Mouse (Mus musculus) midbrain, embryonic 11.5 days (tissue): Measurements from ENCODE around the gene Eomes. TPM values are rescaled to one million over a fixed set of nuclear protein-coding genes. Genes with fewer than 3 reads are reported as not detected.

ENCODE experiments used
- ATAC-seq: fragments of 200-750 bp; cut with Nextera tagmentation; 2 replicates; pipeline ENCODE4 v1.8.0; 2017; ENCODE audit warnings: moderate TSS enrichment, moderate library complexity; ENCODE audit not compliant: low FRiP score
- DNase-seq: peaks from one replicate; pipeline ENCODE4 v3.0.0; 2015; ENCODE audit warnings: low spot score; ENCODE audit errors: missing footprints
- H3K27ac ChIP-seq: fragments of 300-500 bp; sonication (generic); 2 replicates; pipeline ENCODE4 v1.5.1; 2014; ENCODE audit warnings: low read depth, low read length
- H3K27me3 ChIP-seq: fragments of 300-500 bp; sonication (generic); 2 replicates; pipeline ENCODE4 v1.6.1; 2014; ENCODE audit warnings: mild to moderate bottlenecking, low read length, moderate library complexity, mixed read lengths; ENCODE audit not compliant: control insufficient read depth, insufficient read depth
- H3K36me3 ChIP-seq: fragments of 300-500 bp; sonication (generic); 2 replicates; pipeline ENCODE4 v1.6.1; 2014; ENCODE audit warnings: mild to moderate bottlenecking, low read length, moderate library complexity, mixed read lengths; ENCODE audit not compliant: control insufficient read depth, insufficient read depth
- H3K4me1 ChIP-seq: fragments of 300-500 bp; sonication (generic); 2 replicates; pipeline ENCODE4 v1.6.1; 2014; ENCODE audit warnings: low read length; ENCODE audit not compliant: control insufficient read depth, insufficient read depth
- H3K4me2 ChIP-seq: fragments of 300-500 bp; sonication (generic); 2 replicates; pipeline ENCODE4 v1.6.1; 2014; ENCODE audit warnings: mild to moderate bottlenecking, moderate library complexity
- H3K4me3 ChIP-seq: fragments of 300-500 bp; sonication (generic); 2 replicates; pipeline ENCODE4 v1.5.1; 2014; ENCODE audit warnings: low read depth, low read length
- H3K9ac ChIP-seq: fragments of 300-500 bp; sonication (generic); 2 replicates; pipeline ENCODE4 v1.6.1; 2014; ENCODE audit warnings: low read length
- H3K9me3 ChIP-seq: fragments of 300-500 bp; sonication (generic); 2 replicates; pipeline ENCODE4 v1.6.1; 2016; ENCODE audit warnings: low read length; ENCODE audit not compliant: control insufficient read depth
- WGBS: fragments of 180-500 bp; shearing (Covaris S2); extraction: QIAGEN DNeasy Blood & Tissue Kit; methylation state at CpG from one replicate; pipeline ENCODE4 v1.1.7; 2014; 5-methylcytosine and 5-hydroxymethylcytosine counted together
- polyA plus RNA-seq: library from polyadenylated mRNA; unstranded; fragments of >200 nt; fragmentation: Nextera tagmentation; extraction: Ambion mirVana; gene quantifications from 2 replicates; pipeline ENCODE4 v1.2.1, GENCODE M21; 2014

The Eomes gene
- polyA plus RNA-seq, 1 experiment from 2014 or later = 1.1 TPM

- WGBS = 78% methylated on average over 8 of the region's 8 CpGs
- no peak for ATAC-seq
- no peaks in the 10 kb centered on the region for H3K36me3 ChIP-seq
These were observed 41.1 kb downstream of the Eomes start for GRCm38 (mm10) chr9:118519101-118519500.

DNA sequence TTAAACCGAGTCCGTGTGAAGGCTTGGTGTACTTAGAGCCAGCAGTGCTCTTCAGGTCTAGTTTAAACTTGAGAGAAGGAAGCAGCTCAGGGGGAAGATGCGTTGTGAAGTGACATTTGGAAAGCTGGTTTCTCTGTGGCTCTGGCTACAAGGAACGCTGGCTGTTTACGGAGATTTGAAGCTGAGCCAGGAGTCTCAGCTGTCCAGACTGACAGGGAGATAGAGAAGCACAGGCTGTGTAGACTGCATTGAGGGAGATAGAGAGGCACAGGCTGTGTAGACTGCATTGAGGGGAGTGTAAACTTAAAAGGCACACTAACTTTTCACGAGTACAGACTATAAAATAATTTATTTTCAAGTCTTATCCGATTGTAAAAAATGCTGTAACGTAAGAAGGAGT, 42.0 kb downstream of the Eomes start:
- Histone ChIP-seq H3K4me3 (no peak overlapping the region), H3K4me2 (no peak overlapping the region), H3K9ac (no peak overlapping the region), H3K27me3 (no peaks in the 10 kb centered on the region), H3K27ac (no peak overlapping the region), H3K9me3 (no peaks in the 10 kb centered on the region), H3K36me3 (no peaks in the 10 kb centered on the region), H3K4me1 (no peaks in the 10 kb centered on the region; the same call in 1 of the 2 replicates)
- no peak for ATAC-seq
- 70% methylated on average over 8 of the region's 8 CpGs for WGBS
- no peak for DNase-seq

More at GRCm38 (mm10) chr9:118519101-118519500, 41.1 kb downstream of the Eomes start:
- Histone ChIP-seq H3K27me3 (no peaks in the 10 kb centered on the region), H3K27ac (no peak overlapping the region), H3K4me1 (no peaks in the 10 kb centered on the region; the same call in 1 of the 2 replicates), H3K4me2 (no peak overlapping the region), H3K9ac (0 out of 2 replicates have a peak overlapping the region, but pooled peaks have one; percentile 12), H3K9me3 (no peaks in the 10 kb centered on the region), H3K4me3 (no peak overlapping the region)
- no peak for DNase-seq

GRCm38 (mm10) chr9:118520858-118521257, 42.8 kb downstream of the Eomes start:
- Histone ChIP-seq H3K36me3 (no peaks in the 10 kb centered on the region), H3K4me1 (no peaks in the 10 kb centered on the region; the same call in 1 of the 2 replicates), H3K27me3 (no peaks in the 10 kb centered on the region), H3K4me2 (no peak overlapping the region), H3K4me3 (no peak overlapping the region), H3K27ac (no peak overlapping the region), H3K9ac (no peak overlapping the region), H3K9me3 (no peaks in the 10 kb centered on the region)
- ATAC-seq (no peak), DNase-seq (no peak)
- WGBS = 21% methylated on average over 3 of the region's 3 CpGs

DNA sequence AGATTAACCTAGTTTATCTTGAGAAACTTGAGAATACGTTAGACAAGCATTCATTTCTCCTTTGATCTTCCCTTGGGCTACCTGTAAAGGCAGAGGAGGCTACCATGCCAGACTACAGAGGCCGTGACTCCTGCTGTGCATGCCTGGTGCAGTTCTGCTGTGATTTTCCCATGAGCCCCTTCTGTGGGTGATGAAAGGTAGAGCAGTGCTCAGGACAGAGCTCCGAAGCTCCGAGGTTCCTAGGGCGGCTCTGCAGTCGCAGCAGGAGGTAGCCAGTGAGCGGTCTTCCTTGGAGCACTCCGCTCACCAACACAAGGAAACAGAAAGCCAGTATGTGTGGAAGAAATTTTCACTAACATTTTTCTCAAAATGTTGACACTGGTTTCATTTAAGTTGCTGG, 43.6 kb downstream of the Eomes start:
- Histone ChIP-seq H3K4me3 (no peak overlapping the region), H3K36me3 (no peaks in the 10 kb centered on the region), H3K9me3 (no peaks in the 10 kb centered on the region), H3K4me2 (no peak overlapping the region), H3K4me1 (no peaks in the 10 kb centered on the region; the same call in 1 of the 2 replicates), H3K9ac (no peak overlapping the region), H3K27me3 (no peaks in the 10 kb centered on the region), H3K27ac (no peak overlapping the region)
- WGBS = 72% methylated on average over 8 of the region's 8 CpGs
- ATAC-seq (no peak), DNase-seq (no peak)

- no peak for ATAC-seq
- WGBS = 82% methylated on average over 11 of the region's 11 CpGs
These were observed 45.7 kb downstream of the Eomes start for GRCm38 (mm10) chr9:118523738-118524137.

GRCm38 (mm10) chr9:118527056-118527455, 49.0 kb downstream of the Eomes start:
- H3K27me3 ChIP-seq = no peaks in the 10 kb centered on the region
- H3K4me3 ChIP-seq = no peak overlapping the region
- H3K4me2 ChIP-seq = no peak overlapping the region
- ATAC-seq (no peak), DNase-seq (no peak)
- H3K9me3 ChIP-seq = no peaks in the 10 kb centered on the region
- no peak overlapping the region for H3K27ac ChIP-seq
- peaks cover 6% of the 10 kb centered on the region; the same call in 1 of the 2 replicates for H3K36me3 ChIP-seq
- WGBS = 91% methylated on average over 18 of the region's 18 CpGs
- no peak overlapping the region for H3K9ac ChIP-seq
- H3K4me1 ChIP-seq = no peaks in the 10 kb centered on the region

More at GRCm38 (mm10) chr9:118523738-118524137, 45.7 kb downstream of the Eomes start:
- Histone ChIP-seq H3K9ac (no peak overlapping the region), H3K27ac (no peak overlapping the region), H3K4me1 (no peaks in the 10 kb centered on the region; the same call in 1 of the 2 replicates), H3K36me3 (peaks cover 2% of the 10 kb centered on the region; the same call in 1 of the 2 replicates), H3K27me3 (no peaks in the 10 kb centered on the region), H3K4me3 (no peak overlapping the region), H3K9me3 (no peaks in the 10 kb centered on the region), H3K4me2 (no peak overlapping the region)
- no peak for DNase-seq

DNA sequence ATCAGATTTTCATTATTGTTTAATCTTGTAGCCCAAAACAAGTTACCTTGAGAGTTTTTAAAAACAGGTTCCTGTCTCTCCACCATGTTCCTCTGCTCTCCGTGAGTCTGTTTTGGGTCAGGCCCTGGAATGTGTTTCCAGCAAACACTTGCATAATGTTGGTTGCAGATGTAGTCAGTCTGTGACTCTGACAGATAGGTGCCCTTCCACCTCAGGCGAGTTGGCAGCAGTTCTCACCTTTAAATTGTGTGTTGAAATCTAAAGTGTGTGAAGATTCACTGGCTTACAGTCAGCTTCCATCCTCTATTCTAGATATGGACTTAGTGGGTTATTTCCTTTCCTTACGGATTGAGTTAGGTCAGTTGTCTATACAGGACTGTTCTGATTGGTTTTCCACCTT, 51.8 kb downstream of the Eomes start:
- H3K36me3 ChIP-seq = peaks cover 8% of the 10 kb centered on the region; the same call in 1 of the 2 replicates
- no peaks in the 10 kb centered on the region for H3K9me3 ChIP-seq
- WGBS = 91% methylated on average over 3 of the region's 3 CpGs

GRCm38 (mm10) chr9:118530679-118531078, 52.7 kb downstream of the Eomes start:
- H3K9me3 ChIP-seq = no peaks in the 10 kb centered on the region
- no peak overlapping the region for H3K4me2 ChIP-seq
- no peak overlapping the region for H3K4me3 ChIP-seq
- H3K36me3 ChIP-seq = peaks cover 8% of the 10 kb centered on the region; the same call in 1 of the 2 replicates
- H3K4me1 ChIP-seq = no peaks in the 10 kb centered on the region
- DNase-seq (no peak), ATAC-seq (no peak)
- H3K27me3 ChIP-seq = no peaks in the 10 kb centered on the region
- H3K9ac ChIP-seq = no peak overlapping the region
- H3K27ac ChIP-seq = no peak overlapping the region
- WGBS = 93% methylated on average over 6 of the region's 6 CpGs

More for the DNA sequence above, 51.8 kb downstream of the Eomes start:
- H3K4me1 ChIP-seq = no peaks in the 10 kb centered on the region
- H3K27ac ChIP-seq = no peak overlapping the region
- H3K27me3 ChIP-seq = no peaks in the 10 kb centered on the region
- no peak overlapping the region for H3K4me3 ChIP-seq
- DNase-seq (no peak), ATAC-seq (no peak)
- H3K9ac ChIP-seq = no peak overlapping the region
- no peak overlapping the region for H3K4me2 ChIP-seq

- Histone ChIP-seq H3K4me3 (no peak overlapping the region), H3K9ac (no peak overlapping the region), H3K27me3 (no peaks in the 10 kb centered on the region), H3K9me3 (no peaks in the 10 kb centered on the region), H3K4me2 (no peak overlapping the region), H3K27ac (no peak overlapping the region), H3K4me1 (no peaks in the 10 kb centered on the region), H3K36me3 (peaks cover 15% of the 10 kb centered on the region)
- ATAC-seq (no peak), DNase-seq (no peak)
- WGBS = 94% methylated on average over 7 of the region's 7 CpGs
These were observed 54.6 kb downstream of the Eomes start for GRCm38 (mm10) chr9:118532516-118533205.
